Mouse (Mus musculus): Measurements from ENCODE around the gene Adam23. TPM values are rescaled to one million over a fixed set of nuclear protein-coding genes. Genes with fewer than 3 reads are reported as not detected.

Adam23 gene
- total RNA-seq, 2 experiments from 2014 or later, result 1.4 to 1.8 TPM

DNA sequence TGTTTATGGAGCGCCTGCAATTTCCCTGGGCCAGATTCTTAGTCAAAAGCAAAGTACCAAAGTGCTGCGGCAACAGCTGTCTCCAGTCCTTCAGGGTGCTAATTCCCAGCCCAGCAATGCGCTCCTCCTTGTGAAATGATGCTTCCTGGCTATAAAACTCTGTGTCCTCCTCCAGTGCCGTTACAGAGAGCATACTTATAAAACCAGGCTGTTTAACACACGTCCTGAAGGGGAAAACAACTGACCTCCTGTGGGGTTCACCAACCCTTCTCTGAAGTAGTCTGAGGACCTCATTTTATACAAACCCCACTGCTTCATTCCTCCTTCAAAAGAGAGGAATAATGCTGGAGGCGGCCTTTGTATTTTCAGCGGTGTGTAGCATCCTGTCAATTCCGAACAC lies 28.0 kb downstream of the Adam23 start:
- intact Hi-C loops (cut with DNase I), result no loop called here
- no peak for DNase-seq

DNA sequence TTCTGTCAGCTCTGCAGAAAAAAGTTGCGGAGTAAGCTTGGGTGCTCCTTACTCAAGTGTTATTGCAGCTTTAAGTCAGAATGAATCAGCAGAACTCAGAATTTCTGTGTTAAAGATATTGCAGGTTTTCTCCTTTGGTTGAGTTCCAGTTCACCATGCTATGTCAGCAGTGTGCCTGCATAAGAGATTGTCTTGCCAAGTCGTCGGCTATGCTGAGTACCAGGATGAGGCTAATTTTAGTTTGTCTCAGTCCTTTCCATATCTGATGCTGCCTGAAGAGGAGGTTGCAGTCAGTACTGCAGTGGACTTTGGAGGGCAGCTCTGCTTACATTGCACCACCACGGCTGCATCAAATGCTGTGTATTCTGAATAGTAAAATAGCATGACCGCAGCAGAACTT lies 33.3 kb downstream of the Adam23 start:
- intact Hi-C loops (cut with DNase I), result no loop called here
- DNase-seq, result no peak

GRCm38 (mm10) chr1:63484646-63485045 lies 39.0 kb downstream of the Adam23 start:
- intact Hi-C loops (cut with DNase I), result no loop called here

DNA sequence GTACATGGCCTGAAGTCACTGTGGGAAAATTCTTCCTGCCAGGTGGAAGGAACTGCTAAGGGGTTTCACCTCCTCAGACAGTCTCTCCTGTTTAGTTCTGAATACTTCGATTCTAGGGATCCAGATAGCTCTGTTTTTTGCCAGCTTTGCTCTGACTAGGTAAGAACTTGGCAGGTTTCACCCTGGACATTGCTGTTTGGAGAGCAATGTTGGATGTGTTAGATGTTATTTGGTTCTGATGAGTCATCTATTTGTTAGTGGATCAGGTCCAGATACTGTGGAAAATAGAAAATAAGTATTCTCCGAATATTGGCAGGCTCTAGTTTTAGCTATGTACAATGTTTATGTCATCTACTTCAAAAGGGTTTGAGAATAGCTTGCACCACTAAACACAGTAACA lies 41.0 kb downstream of the Adam23 start:
- DNase-seq, result no peak
- intact Hi-C loops (cut with DNase I), result no loop called here

More at GRCm38 (mm10) chr1:63484646-63485045, 39.0 kb downstream of the Adam23 start:
- DNase-seq, result no peak

DNA sequence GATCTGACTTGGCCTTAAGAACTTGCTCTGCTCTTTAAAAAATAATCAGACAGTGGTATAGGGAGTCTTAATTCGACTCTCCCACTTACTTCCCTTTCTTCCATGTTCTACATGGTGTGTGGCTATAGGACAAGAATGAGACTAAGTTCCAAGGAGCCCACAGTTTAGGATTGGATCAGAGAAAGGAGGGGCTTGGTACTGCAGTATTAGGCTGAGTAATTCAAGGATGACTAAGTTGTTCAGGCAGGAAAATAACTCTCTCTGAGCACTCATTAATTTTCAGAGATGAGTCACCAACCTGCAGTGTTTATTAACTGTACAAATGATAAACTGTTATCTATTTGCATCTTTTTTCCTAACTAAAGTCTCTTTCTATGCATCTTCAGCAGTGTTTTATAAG lies 45.3 kb downstream of the Adam23 start:
- no peak for DNase-seq
- intact Hi-C loops (cut with DNase I), result no loop called here

- intact Hi-C loops (cut with DNase I), result no loop called here
- DNase-seq, result no peak
Measured at GRCm38 (mm10) chr1:63493325-63493724, 47.6 kb downstream of the Adam23 start.

- intact Hi-C loops (cut with DNase I), result no loop called here
- no peak for DNase-seq
Measured at GRCm38 (mm10) chr1:63507386-63507785, 61.7 kb downstream of the Adam23 start.

GRCm38 (mm10) chr1:63508801-63509200 lies 63.1 kb downstream of the Adam23 start:
- intact Hi-C loops (cut with DNase I), result no loop called here
- DNase-seq, result no peak

DNA sequence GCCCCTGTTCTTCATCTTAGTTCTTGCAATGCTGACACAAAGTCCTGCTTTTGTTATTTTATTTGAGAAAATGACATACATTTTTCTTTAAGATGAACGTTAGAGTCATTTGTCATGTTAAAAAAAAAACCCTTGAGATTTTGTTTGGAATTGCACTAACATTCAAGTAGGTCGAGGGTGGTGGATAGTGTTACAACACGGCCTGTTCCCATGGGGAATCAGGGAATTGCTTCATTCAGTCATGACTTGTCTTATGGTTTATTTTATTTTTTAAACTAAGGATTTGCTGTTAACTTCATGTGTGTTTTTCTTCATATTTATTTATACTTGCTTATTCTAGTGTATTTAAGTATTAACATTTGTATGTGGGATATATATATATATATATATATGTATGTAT lies 65.7 kb downstream of the Adam23 start:
- no peak for DNase-seq
- intact Hi-C loops (cut with DNase I), result no loop called here

GRCm38 (mm10) chr1:63517800-63518199 lies 72.1 kb downstream of the Adam23 start:
- DNase-seq, result no peak
- intact Hi-C loops (cut with DNase I), result no loop called here

- intact Hi-C loops (cut with DNase I), result no loop called here
Measured at GRCm38 (mm10) chr1:63518814-63519213, 73.1 kb downstream of the Adam23 start.

DNA sequence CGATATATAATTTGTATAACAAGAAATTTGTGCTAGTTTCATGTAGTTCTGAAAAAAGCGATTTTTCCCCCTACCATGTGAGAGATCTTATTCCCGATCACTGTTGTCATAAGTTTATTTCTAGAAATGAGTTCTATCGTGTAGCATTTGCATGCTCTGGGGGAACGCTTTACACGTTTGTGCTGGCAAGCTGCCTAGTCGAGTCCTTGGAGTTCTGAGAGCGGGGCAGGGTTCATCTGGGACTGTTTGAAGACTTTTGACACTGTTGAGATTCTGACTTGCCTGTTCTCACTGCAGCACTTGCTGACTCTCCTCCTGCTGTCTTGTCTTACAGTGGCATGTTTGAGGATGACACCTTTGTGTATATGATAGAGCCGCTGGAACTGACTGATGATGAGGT lies 84.2 kb downstream of the Adam23 start:
- intact Hi-C loops (cut with DNase I), result no loop called here

More at GRCm38 (mm10) chr1:63518814-63519213, 73.1 kb downstream of the Adam23 start:
- DNase-seq, result no peak

GRCm38 (mm10) chr1:63534271-63534827 lies 88.7 kb downstream of the Adam23 start:
- intact Hi-C loops (cut with DNase I), result no loop called here
- no peak for DNase-seq

More for the DNA sequence above, 84.2 kb downstream of the Adam23 start:
- no peak for DNase-seq

DNA sequence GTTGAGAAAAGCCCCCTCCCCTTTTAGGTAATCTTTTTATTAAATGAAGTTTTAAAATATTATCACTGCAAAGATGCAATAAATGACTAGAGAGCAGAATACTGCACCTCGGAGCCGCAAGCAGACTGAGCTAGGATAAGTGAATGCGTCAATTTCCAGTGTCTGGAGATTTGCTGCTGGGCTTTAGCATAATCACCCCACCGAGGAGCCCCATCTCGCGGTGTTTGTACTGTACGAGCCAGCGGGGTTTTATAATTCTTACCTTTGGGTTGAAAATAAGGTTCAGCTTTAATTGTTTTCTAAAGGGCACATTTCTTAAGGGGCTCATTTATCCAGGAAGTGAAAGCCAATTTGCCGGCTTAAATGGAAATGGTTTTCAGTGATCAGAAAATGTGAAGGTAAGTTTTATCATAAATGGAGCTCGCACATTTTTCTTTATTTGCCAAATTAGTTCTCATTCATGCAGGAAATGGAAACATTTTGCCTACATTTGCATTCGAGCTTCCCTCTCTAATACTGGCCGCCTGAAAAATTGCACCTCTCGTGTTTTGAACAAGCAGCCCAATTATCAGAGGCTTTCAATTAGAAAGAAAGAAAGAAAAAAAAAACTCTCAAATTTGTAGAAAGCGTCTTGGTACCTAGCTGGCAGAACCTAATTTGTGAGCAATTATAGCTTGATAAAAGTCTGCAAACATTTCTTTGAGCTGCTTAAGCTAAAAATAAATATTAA lies 94.4 kb downstream of the Adam23 start:
- intact Hi-C loops (cut with DNase I), result no loop called here
- DNase-seq, result no peak

GRCm38 (mm10) chr1:63544122-63544521 lies 98.4 kb downstream of the Adam23 start:
- intact Hi-C loops (cut with DNase I), result no loop called here
- no peak for DNase-seq

DNA sequence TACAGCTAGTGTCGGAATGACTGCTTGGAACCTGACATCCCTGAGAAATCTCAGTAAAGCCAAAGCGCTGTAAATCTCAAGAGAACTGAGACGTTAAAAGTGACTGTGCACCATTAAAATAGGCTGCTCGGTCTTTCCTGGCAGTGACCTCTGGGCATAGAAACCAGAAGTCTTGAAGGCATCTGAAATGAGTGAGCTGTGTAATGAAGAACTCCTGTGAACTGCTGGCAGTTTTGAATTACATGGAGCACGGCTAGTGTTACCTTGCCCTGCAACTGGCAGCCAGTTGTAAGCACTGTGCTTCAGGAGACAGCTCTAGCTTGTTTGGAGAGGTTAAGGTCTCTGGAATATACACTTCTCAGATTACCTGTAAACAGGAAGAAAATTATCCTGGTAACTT lies 107.3 kb downstream of the Adam23 start:
- intact Hi-C loops (cut with DNase I), result no loop called here
- peak in 1 of 2 experiments; percentile 5 for DNase-seq

GRCm38 (mm10) chr1:63561772-63562520 lies 116.3 kb downstream of the Adam23 start:
- no peak for DNase-seq

DNA sequence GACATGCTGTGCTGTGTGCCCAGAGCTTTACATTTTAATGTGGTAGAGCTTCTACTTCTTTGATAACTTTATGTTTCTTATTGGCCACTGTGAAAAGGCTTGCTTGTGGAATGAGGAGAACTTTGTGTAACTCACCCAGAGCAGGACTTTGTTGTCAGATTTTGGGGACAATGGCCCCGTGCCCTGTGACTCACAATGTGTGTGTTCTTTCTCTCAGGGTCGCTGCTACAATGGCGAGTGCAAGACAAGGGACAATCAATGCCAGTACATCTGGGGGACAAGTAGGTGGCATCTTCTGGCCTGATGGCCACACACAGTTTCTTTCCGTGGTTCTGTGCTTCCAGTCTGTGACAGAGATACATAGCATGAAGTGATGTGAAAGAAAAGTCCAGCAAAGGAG lies 118.2 kb downstream of the Adam23 start:
- DNase-seq, result no peak
- intact Hi-C loops (cut with DNase I), result no loop called here

More at GRCm38 (mm10) chr1:63561772-63562520, 116.3 kb downstream of the Adam23 start:
- intact Hi-C loops (cut with DNase I), result no loop called here

GRCm38 (mm10) chr1:63566501-63566900 lies 120.8 kb downstream of the Adam23 start:
- no peak for DNase-seq
- intact Hi-C loops (cut with DNase I), result no loop called here

DNA sequence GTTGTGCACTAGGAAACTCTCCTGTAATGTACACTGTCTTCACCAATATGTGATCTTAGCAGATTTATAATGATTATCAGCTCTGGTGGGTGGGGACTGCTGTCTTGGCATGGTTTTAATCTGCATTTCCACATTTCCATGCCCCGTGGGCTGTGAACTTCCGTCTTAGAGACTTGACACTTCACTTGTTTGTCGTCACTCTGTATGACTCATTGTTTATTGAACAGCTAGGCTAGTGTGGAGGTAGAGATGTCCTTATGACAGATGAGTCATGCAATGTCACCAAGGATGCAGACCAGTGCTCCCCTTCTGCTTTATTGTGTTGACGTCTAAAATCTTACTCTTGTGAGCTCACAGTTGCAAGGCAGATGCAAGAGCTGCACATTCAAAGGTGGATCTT lies 121.3 kb downstream of the Adam23 start:
- no peak for DNase-seq
- intact Hi-C loops (cut with DNase I), result no loop called here

- intact Hi-C loops (cut with DNase I), result no loop called here
- DNase-seq, result no peak
Measured at GRCm38 (mm10) chr1:63572229-63572628, 126.5 kb downstream of the Adam23 start.

GRCm38 (mm10) chr1:63573432-63573831 lies 127.7 kb downstream of the Adam23 start:
- intact Hi-C loops (cut with DNase I), result no loop called here
- DNase-seq, result no peak
